Mouse (Mus musculus): ENCODE data around the gene Syngr1.

The Syngr1 gene

DNA sequence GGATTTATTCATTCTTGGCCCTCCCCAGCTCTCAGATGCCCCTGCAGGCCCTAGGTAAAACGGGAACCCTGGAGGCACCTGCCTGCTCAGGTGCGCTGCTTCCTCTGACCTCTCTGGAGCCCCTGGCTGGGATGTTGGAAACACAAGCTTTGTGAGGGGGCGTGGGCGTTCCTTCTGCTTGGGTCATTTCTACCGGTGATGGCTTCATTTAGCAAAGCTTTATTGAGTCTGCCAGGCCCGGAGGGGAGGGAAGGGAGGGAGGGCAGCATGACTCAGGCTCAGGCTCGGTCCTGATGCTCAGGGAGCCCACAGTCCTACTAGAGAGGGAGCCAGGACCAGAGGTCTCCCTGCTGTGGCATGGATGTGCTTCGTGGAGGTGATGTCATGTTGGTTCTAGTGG, 1.5 kb downstream of the Syngr1 start:
- peak; percentile 91 for DNase-seq

DNA sequence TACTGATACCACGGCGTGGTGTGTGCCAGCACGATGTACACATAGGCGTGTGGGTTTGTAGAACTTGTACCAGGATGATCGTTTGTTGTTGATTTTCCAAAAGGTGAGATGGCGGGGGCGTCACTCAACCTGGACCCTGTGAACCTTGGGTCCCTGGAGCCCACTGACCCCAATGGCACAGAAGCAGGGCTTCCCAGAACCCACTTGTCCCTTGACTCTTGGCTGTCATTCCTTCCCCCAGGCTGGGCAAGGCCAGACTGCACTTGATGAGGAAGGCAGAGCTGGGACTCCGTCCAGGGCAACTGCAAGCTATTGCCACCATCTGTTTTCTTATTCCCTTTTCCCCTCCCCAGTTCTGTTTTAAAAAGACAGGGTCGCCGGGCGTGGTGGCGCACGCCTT, 3.1 kb downstream of the Syngr1 start:
- peak; percentile 93 for DNase-seq

DNA sequence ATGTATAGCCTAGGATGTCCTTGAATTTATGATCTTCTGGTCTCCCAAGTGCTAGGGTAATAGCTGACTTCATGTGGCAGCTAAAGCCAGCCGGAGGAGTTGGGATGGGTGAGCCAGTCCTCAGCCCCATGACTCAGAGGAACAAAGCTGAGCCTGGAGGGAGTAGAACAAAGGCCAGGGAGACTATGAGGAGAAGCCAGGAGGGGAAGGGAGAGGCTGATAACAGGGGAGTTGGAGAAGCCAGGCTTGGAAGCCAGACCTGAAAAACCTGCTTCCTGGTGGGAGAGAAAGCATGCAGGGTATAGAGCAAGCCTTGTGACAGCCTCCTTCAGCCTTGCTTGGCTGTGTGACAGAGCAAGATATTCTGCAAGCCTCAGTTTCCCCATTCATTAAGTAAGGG, 4.5 kb downstream of the Syngr1 start:
- DNase-seq, result no peak

DNA sequence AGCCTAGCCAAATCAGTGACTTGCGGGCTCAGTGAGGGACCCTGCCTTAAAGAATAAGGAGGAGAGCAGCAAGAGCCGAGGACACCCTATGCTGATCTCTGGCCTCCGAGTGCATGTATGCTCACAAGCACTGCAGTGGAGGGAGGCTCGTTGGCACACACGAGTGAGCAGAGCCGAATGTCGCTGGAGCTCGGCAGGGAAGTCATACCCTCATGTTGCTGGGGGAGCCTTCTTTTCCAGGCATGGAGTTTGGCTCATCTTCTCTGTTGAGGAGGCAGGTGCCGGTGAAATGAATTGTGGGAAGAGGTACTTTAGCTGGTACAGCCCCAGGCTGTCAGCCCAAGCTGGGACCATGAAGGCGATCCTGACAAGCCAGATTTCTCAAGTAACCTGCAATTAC, 5.3 kb downstream of the Syngr1 start:
- DNase-seq, result no peak

DNA sequence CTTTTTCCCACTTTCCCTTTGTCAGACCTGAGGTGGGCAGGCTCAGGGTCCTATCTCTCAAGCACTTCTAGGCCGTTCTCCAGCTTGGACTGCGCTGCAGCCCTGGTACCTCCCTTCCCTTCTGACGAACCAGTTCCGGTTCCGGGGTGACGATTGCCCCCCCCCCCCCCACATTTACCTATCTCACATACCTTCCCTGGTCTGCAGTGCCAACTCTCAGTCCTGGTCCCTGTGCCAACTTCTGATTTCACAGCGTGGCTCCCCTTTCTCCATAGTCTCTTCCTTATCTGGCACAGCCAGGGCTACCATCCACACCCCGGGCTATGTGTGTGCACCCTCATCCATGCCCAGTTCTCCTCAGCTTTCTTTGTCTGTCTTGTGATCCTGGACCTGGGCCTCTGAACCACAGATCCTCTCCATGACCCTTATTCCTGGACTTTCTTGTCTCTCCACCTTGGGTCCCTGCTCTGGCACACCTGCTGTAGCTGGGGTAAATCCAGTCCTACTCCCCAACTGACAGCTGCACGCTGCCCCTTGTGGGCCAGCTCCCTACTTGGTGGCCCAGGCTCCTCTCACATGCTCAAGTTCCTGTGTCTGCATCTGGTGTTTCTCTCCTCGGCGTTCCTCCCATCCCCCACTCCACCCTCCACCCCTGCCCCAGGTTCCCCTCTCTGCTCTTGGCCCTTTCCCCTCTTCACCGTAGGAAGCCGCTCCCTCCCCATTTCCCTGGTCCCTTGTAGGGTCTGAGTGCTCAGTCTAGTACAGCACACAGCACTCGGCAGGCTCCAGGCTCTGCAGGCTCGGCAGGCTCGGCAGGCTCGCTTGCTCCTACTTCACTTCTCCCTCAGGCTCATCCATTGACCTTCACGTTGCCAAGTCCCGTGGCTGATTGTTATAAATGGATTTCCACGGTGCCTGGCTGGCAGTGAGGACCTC, 6.1 kb downstream of the Syngr1 start:
- no peak for DNase-seq

DNA sequence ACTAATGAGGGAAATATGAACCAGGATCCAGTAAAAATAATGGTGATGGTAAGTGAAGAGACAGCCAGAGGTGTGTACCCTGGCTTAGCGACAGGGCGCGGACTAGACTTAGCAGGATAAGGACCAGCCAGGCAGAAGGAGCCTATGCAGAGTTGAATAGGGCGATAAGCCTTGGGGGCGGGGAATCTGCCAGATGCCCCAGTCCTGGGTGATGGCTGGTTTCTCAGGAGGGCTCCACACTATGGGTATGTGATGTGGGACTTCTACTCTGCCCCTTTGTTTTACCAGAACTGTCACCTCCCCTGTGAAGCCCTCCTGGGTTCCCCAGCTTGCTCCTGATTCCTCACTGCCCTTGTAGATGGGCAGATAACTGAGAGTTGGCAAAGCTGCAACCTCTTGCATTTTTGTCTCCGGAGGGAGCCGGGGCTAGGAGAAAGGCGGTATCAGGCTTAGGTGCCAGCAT, 6.9 kb downstream of the Syngr1 start:
- no peak for DNase-seq

DNA sequence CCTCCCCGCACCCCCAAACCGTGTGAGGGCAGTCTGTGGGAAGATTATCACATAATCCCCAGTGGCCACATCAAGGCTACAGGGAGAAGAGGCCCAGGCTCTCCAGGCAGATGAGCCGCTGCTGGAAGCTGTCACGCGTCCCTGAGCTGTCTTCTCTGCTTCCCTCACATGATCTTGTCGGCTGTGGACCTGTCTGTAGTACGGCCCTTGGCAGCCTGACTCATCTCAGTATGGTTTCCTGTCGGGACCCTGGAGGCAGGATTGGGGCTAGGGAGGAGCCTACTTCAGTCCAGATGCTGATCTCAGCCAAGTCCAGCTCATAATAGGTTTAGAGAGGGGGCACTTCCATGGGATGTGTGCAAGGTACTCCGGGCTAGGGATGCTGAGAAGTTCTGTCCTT, 7.7 kb downstream of the Syngr1 start:
- DNase-seq, result no peak

DNA sequence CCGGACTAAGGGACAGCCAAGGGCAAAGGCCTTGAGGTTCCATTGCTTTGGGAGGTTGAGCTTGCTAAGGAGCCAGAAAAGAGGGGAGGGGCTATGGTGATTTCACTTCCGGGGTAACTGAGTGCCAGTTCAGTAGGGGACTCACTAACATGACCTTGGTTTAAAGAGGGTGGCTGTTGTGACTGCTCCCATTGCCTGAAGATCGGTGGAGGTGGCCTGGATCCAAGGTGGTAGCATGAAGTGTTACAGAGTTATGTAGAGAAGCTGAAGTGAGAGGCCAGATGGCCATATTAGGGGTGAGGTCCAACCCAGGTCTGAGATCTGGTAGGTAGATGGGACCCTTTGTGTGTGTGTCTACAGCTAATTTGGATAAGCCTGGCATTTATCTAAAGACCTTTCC, 8.3 kb downstream of the Syngr1 start:
- peak; percentile 73 for DNase-seq

DNA sequence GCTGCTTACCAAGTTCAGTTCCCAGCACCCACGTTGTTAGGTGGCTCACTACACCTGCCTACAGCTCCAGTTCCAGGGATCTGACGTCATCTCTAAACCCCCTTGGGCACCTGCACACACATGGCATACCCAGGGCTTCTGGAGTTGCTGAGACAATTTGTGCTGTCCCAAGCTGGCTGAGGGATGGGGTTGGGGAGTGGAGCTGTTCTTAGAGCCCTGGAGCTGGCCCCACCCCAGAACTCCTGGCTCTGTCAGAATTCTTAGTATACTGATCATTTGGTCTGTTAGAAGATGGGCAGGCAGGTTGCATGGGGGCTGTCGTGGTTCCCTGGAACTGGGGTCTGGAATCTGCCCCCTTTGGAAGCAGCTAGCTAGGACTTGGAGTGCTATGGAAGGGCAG, 9.1 kb downstream of the Syngr1 start:
- DNase-seq, result peak; percentile 67

DNA sequence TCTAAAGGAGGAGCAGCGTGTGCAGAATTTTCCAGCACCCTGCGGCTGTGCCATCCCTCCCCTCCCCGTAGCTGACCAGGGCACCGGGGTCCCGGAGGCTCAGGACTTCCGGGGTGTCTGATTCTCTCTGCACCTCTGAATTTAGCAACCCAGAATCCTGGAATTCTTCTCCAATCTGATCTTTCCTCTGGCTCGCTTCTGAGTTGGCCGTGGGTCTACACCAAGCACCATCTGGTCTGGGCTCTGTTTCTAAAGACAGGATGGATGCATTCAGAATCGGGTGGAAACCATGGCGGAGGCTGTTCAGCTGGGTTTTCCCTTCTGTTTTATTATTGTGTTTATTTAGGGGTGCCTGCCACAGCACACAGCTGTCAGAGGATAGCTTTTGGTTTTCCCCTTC, 9.7 kb downstream of the Syngr1 start:
- DNase-seq, result peak; percentile 88

DNA sequence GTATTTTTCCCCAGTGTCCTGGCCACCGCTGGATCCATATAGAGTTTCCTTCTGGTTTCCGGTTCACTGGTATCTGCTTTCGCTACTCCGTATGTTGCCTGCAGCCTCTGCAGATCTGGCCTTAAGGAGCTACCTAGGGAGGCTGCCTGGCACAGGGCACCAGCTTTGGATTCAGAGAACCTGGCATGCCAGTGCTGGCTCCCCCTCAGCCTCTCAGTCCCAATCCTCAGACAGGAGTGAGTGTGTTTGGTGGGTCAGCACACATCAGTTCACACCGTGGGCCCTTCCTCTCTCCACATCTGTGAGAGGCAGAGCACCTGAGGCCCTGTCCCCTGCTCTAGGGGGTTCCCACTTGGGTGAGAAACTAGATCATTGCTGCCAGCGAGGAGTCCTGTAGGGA, 10.4 kb downstream of the Syngr1 start:
- peak; percentile 62 for DNase-seq

DNA sequence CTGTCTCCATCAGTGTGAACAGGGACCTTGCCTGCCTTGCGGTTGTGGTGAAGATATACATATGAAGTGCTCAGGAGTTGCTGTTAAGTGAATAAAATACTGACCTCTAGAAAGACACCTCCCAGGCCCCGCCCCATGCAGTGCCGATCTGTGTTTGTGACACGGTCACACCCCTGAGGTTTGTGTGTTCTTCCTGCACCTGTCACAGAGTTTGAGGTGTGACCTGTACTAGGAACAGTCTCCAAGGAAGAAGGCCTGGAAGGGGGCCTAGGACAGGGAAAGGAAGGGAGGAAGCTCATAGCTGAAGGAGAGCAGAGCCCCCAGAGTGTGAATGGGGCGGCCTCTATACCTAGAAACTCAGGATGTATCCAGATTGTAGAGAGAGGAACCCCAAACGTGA, 11.4 kb downstream of the Syngr1 start:
- DNase-seq, result peak; percentile 64

DNA sequence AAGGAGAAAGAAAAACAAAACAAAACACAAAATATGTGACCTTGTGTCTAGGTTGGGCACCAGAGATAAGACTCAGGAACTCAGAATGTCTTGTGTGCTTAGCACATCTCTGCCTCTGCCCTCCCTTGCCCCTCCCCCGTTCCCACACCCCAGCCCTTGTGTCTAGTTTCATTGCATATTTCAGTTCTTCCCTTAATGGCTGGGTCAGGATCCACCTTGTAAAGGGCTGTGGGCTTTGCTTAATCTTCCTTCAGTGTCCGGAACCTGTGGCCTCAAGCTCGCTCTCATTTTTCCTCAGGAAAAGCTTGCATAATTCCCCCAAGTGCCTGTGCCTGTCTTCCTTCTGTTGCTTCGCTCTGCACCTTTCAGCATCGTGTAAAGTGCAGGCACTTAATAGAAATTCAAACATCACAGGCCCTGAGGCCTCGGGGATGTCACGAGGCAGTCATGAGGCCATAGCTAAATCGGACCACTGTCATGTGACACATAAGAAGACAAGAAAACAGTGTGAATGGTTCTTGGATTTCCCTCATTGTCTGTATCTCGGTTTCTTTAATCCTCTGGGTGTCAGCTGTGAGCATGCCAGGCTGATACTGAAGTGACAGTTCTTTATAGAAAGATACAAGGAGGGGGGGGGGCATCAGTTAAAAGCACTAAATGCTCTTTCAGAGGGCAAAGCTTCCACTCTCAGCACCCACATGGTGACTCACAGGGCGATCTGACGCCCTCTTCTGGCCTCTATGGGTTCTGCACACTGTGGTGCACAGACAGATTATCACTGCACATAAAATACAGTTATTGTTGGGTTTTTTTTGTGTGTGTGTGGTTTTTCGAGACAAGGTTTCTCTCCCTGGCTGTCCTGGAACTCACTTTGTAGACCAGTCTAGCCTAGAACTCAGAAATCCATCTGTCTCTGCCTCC, 14.6 kb downstream of the Syngr1 start:
- DNase-seq, result no peak

DNA sequence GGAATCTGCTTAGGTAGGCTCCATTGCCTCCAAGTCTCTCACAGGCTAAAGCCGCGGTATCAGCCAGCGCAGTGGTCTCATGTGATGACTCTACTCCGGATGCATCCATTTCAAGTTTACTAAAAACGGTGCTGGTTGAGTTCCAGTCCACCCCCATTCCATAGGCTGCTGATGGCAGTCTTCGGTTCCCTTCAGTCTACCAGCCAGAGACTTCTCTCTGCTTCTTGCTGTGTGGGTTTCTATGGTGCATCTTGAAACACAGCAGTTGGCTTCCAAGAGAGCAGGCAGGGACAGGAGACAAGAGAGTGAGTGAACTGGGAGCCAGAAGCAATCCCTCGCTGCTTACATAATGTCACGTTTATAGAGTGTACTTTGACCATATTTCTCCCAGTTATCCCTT, 16.0 kb downstream of the Syngr1 start:
- DNase-seq, result no peak

DNA sequence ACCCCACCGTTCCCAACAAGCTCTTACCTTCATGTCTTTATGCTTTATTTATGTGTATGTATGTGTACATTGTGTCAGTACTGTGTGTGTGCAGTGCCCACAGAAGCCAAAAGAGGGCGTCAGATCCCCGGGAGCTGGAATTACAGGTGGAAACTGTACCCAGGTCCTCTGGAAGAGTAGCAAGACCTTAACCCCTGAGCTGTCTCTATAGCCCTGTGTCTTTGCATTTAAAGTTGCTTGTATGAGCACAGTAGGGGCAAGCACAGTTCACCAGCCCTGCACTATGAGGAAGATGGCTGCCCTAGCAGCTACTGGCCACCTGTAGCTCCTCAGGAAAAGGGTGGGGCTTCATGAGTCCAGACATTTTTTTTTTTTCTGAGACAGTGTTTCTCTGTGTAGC, 16.4 kb downstream of the Syngr1 start:
- no peak for DNase-seq

DNA sequence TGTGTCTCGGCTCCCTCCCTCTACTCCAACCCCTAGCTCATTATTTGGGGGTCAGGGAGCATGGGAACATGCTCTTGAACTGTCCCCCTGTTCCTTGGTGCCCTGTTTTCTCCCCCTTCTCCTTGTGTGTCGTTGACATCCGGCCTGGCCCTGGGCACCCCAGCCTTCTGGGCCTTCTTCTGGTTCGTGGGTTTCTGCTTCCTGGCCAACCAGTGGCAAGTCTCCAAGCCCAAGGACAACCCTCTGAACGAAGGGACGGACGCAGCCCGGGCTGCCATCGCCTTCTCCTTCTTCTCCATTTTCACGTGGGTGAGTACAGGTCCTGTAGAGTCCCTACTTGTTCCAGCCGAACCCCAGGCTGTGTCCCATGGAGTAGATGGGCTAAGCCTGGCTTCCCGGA, 20.3 kb downstream of the Syngr1 start:
- DNase-seq, result no peak

DNA sequence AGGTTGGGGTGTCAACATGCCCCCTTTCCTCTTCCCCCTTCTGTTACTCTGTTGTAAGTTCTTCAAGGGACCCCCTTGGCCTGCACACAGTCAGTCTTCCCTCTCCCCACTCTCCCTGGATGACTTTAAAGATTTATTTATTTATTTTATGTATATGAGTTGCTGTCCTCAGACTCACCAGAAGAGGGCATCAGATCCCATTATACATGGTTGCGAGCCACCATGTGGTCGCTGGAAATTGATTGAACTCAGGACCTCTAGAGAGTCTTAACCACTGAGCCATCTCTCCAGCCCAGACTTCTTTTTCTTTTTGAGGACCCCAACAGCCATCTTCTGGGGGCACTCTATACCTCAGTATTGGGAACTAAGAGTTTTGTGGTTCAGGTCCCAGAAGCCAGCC, 21.4 kb downstream of the Syngr1 start:
- no peak for DNase-seq

DNA sequence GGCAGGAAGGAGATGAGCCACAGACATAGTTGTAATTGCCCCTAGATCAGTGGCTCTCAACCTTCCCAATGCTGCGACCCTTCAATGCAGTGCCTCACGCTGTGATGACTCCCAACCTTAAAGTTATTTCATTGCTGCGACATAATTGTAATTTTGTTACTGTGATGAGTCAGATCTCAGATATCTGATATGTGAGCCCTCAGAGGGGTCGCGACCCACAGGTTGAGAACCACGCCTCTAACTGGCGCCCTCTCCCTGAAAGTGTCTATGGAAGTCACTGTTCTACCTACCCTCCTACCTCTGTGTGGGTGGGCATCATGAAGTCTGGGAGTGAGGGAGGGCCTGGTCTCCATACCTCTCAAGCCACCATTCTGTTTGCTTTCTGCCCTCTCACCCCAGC, 23.3 kb downstream of the Syngr1 start:
- no peak for DNase-seq

DNA sequence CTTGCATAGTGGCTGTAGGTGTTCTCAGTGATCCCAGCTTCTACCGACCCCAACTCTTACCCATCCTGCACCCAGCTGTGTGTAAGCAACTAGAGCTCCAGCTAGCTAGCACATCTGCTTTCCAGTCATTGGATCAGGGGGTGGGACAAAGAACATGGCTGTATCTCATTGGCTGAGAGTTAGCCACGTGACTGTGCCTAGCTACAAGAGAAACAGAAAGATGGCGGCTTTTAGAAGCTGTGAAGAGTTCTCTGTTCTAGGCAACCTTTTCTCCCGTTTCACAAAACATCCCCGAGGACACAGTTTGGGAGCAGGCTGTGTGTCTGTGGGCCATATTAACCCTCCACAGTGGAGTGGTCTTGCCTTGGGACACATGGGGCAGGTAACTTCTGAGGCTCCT, 24.1 kb downstream of the Syngr1 start:
- no peak for DNase-seq

DNA sequence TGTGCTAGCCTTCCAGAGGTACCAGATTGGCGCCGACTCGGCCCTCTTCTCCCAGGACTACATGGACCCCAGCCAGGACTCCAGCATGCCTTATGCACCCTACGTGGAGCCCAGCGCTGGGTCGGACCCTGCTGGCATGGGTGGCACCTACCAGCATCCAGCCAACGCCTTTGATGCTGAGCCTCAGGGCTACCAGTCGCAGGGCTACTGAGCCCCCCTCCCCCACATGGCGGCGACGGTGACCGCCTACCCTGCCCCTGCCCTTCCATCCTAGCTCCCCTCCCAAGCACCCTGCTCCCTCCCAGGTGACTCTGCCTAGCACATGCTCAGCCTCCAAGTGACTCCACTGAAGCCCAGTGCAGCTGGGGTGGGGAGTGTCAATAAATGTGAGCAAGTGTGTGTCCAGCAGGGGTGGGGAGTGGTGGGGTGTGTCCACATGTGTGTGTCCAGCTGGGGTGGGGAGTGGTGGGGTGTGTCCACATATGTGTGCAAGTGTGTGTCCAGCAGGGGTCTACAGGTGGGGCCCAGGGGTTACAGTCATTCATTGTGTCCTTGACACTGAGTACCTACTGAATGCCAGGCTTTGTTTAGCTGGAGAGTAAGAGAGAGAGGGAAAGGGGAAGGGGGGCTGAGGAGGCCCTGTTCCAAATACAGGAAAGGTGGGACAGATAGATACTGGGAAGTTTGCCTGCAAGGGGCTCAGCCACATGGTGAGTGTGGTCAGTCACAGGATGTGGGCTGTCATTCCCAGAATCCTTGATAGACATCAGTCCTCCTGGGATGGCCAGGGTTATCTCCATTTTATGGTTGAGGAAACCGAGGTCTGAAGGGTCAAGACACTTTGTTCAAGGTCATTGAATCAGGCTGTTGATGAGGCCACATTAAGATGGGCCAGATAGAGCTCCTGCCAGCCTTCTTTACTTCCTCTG, 25.0 kb downstream of the Syngr1 start:
- DNase-seq, result no peak

DNA sequence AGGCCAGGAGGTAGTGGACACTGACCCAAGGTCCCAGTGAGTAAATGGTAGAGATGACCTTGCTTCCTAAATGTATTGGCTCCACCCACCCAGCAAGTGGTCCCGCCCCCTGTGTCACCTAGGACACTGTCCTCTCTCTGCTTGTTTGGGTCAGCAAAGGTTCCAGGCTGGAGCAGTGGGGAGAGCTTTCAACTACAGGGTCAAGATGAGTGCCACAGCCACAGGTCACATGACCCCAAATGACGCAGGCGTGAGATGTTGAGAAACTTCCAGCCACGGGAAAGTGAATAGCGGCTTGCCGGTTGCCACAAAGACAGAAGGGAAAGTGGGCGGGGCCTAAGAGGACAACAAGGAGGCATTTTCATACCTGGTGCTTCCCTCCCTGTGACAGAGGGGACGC, 26.0 kb downstream of the Syngr1 start:
- no peak for DNase-seq

DNA sequence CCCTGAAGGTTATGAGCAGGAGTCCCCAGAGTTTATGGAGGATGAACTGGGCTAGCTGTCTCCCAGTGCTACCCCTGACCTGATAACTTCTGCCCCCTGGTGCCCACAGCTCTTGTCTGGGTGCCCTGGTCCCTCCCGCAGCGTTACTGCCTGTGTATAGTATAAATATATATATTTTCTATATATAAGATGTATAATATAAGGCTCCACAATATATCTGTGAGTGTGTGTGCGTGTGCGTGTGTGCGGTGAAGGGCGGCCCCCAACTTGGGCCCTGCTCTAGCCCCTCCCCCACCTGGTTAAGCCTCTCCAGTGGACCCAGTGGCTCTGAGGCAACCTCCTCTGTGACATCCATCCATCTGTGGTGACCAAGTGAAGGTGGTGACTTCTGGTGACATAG, 27.9 kb downstream of the Syngr1 start:
- no peak for DNase-seq

Measured in cerebellum, adult 9-10 months (tissue).